Mouse (Mus musculus): ENCODE measurements around the gene Nkapl. TPM values are rescaled to one million over a fixed set of nuclear protein-coding genes. Genes with fewer than 3 reads are reported as not detected.

Nkapl gene
- polyA plus RNA-seq, 1 experiment from 2014 or later: 3.2 TPM

MicroRNAs within 50 kb of the gene (microRNA counts, 519-probe panel; counts per million panel counts)
- 2,807 counts per million, percentile 75 among the panel's probes with 10 or more counts for microRNA mmu-miR-1896

Small RNA genes lying within 50 kb of the gene (microRNA-seq; reads per million reads assigned to microRNA genes)
- gene Mir1896: not detected

Other genes starting within 250 kb of the Nkapl start
- not detected in 2 replicates for gene Gpx5, start 175.8 kb downstream of the Nkapl start, polyA plus RNA-seq (2015; fragmentation: Nextera tagmentation; extraction: Ambion mirVana)
- 0.26 and 0.64 TPM in 2 replicates for gene Gpx6, start 156.4 kb downstream of the Nkapl start, polyA plus RNA-seq (2015; fragmentation: Nextera tagmentation; extraction: Ambion mirVana)
- not detected in 2 replicates for gene Olfr1367, start 121.6 kb downstream of the Nkapl start, polyA plus RNA-seq (2015; fragmentation: Nextera tagmentation; extraction: Ambion mirVana)
- 10.1 and 12.0 TPM in 2 replicates for gene Zscan12, start 105.7 kb downstream of the Nkapl start, polyA plus RNA-seq (2015; fragmentation: Nextera tagmentation; extraction: Ambion mirVana)
- gene Zkscan3, start 65.8 kb downstream of the Nkapl start, polyA plus RNA-seq (2015; fragmentation: Nextera tagmentation; extraction: Ambion mirVana): 60.5 and 63.0 TPM in 2 replicates
- 2.8 and 3.5 TPM in 2 replicates for gene Pgbd1, start 27.5 kb downstream of the Nkapl start, polyA plus RNA-seq (2015; fragmentation: Nextera tagmentation; extraction: Ambion mirVana)
- 17.6 and 20.6 TPM in 2 replicates for gene Zscan26, start 14.8 kb downstream of the Nkapl start, polyA plus RNA-seq (2015; fragmentation: Nextera tagmentation; extraction: Ambion mirVana)
- 10.8 and 11.3 TPM in 2 replicates for gene Zkscan4, start 10.4 kb upstream of the Nkapl start, polyA plus RNA-seq (2015; fragmentation: Nextera tagmentation; extraction: Ambion mirVana)
- gene Gm10065, start 10.9 kb upstream of the Nkapl start, polyA plus RNA-seq (2015; fragmentation: Nextera tagmentation; extraction: Ambion mirVana): not detected in 2 replicates
- 0.64 and 2.0 TPM in 2 replicates for gene AK157302, start 26.7 kb upstream of the Nkapl start, polyA plus RNA-seq (2015; fragmentation: Nextera tagmentation; extraction: Ambion mirVana)
- gene Gm11273, start 32.9 kb upstream of the Nkapl start, polyA plus RNA-seq (2015; fragmentation: Nextera tagmentation; extraction: Ambion mirVana): 6.5 and 23.7 TPM in 2 replicates
- gene Zkscan8, start 62.6 kb upstream of the Nkapl start, polyA plus RNA-seq (2015; fragmentation: Nextera tagmentation; extraction: Ambion mirVana): 4.3 and 4.4 TPM in 2 replicates
- 0.11 and 0.13 TPM in 2 replicates for gene Olfr1366, start 74.3 kb upstream of the Nkapl start, polyA plus RNA-seq (2015; fragmentation: Nextera tagmentation; extraction: Ambion mirVana)
- 0.05 and 0.09 TPM in 2 replicates for gene Olfr1535, start 91.4 kb upstream of the Nkapl start, polyA plus RNA-seq (2015; fragmentation: Nextera tagmentation; extraction: Ambion mirVana)
- not detected in 2 replicates for gene Olfr1364, start 113.2 kb upstream of the Nkapl start, polyA plus RNA-seq (2015; fragmentation: Nextera tagmentation; extraction: Ambion mirVana)
- not detected in 2 replicates for gene Olfr1362, start 145.5 kb upstream of the Nkapl start, polyA plus RNA-seq (2015; fragmentation: Nextera tagmentation; extraction: Ambion mirVana)
- gene Olfr11, start 174.0 kb upstream of the Nkapl start, polyA plus RNA-seq (2015; fragmentation: Nextera tagmentation; extraction: Ambion mirVana): 0.05 TPM in 1 of 2 replicates, not detected in the other
- gene Olfr1361, start 194.9 kb upstream of the Nkapl start, polyA plus RNA-seq (2015; fragmentation: Nextera tagmentation; extraction: Ambion mirVana): not detected in 2 replicates
- not detected in 2 replicates for gene Olfr1360, start 208.9 kb upstream of the Nkapl start, polyA plus RNA-seq (2015; fragmentation: Nextera tagmentation; extraction: Ambion mirVana)
- not detected in 2 replicates for gene Olfr1359, start 229.6 kb upstream of the Nkapl start, polyA plus RNA-seq (2015; fragmentation: Nextera tagmentation; extraction: Ambion mirVana)
- not detected in 2 replicates for gene Hist1h2bl, start 247.6 kb upstream of the Nkapl start, polyA plus RNA-seq (2015; fragmentation: Nextera tagmentation; extraction: Ambion mirVana)
- 5.1 and 6.5 TPM in 2 replicates for gene Hist1h2ai, start 247.9 kb upstream of the Nkapl start, polyA plus RNA-seq (2015; fragmentation: Nextera tagmentation; extraction: Ambion mirVana)
- gene Hist1h3h, start 249.2 kb upstream of the Nkapl start, polyA plus RNA-seq (2015; fragmentation: Nextera tagmentation; extraction: Ambion mirVana): 0.98 TPM in 1 of 2 replicates, not detected in the other